Mouse (Mus musculus) myocyte (in vitro differentiated cells): ENCODE results near the gene Sema3g. TPM values are rescaled to one million over a fixed set of nuclear protein-coding genes. Genes with fewer than 3 reads are reported as not detected.

Experiments
- H3K27me3 ChIP-seq: one replicate; pipeline ENCODE4 v1.6.1; 2011; ENCODE audit not compliant: control insufficient read depth, insufficient read depth, insufficient read length
- H3K36me3 ChIP-seq: one replicate; pipeline ENCODE4 v1.6.1; 2011; ENCODE audit not compliant: control insufficient read depth, insufficient read depth
- H3K4me2 ChIP-seq: one replicate; pipeline ENCODE4 v1.6.1; 2011; ENCODE audit warnings: low read depth, control low read depth
- H3K4me3 ChIP-seq: one replicate; pipeline ENCODE4 v1.5.1; 2011; ENCODE audit warnings: mild to moderate bottlenecking, control low read depth, moderate library complexity
- H3K79me2 ChIP-seq: one replicate; pipeline ENCODE4 v1.6.1; 2011; ENCODE audit not compliant: control insufficient read depth, insufficient read depth
- H3ac ChIP-seq: one replicate; pipeline ENCODE4 v1.6.1; 2011; ENCODE audit not compliant: control insufficient read depth, insufficient read length
- CEBPB ChIP-seq: IDR thresholded peaks from 2 replicates; pipeline ENCODE4 v1.6.1; 2011; ENCODE audit warnings: mild to moderate bottlenecking, moderate library complexity; ENCODE audit not compliant: poor library complexity, insufficient read depth, severe bottlenecking
- E2F4 ChIP-seq: IDR thresholded peaks from one replicate; pipeline ENCODE4 v1.6.1; 2011; ENCODE audit warnings: mild to moderate bottlenecking, control low read depth, moderate library complexity; ENCODE audit not compliant: insufficient read depth
- MAX ChIP-seq: IDR thresholded peaks from one replicate; pipeline ENCODE4 v1.6.1; 2011; ENCODE audit warnings: low read depth, mild to moderate bottlenecking, control low read depth
- MYOD1 ChIP-seq, 3 experiments: IDR thresholded peaks; one replicate each; pipeline ENCODE4 v1.6.1; 2011; ENCODE audit warnings: control low read depth in 2 of 3, low read depth in 2 of 3, mild to moderate bottlenecking in 2 of 3, moderate library complexity in 1 of 3; ENCODE audit not compliant: insufficient read length in 2 of 3, control insufficient read depth in 1 of 3
- MYOG ChIP-seq, 3 experiments: IDR thresholded peaks; one replicate each; pipeline ENCODE4 v1.6.1; 2011; ENCODE audit warnings: control low read depth in 2 of 3, low read depth in 2 of 3, mild to moderate bottlenecking in 2 of 3; ENCODE audit not compliant: insufficient read length in 2 of 3, control insufficient read depth in 1 of 3, insufficient read depth in 1 of 3
- POLR2A ChIP-seq: IDR thresholded peaks from one replicate; pipeline ENCODE4 v1.6.1; 2011; ENCODE audit warnings: low read depth, mild to moderate bottlenecking, control low read depth, moderate library complexity; ENCODE audit not compliant: insufficient read length
- POLR2AphosphoS2 ChIP-seq: IDR thresholded peaks from one replicate; pipeline ENCODE4 v1.6.1; 2011; ENCODE audit warnings: low read depth, control low read depth; ENCODE audit not compliant: insufficient read length
- REST ChIP-seq: IDR thresholded peaks from one replicate; pipeline ENCODE4 v1.6.1; 2011; ENCODE audit warnings: mild to moderate bottlenecking, control low read depth, moderate library complexity; ENCODE audit not compliant: insufficient read depth, insufficient read length
- SRF ChIP-seq: IDR thresholded peaks from one replicate; pipeline ENCODE4 v1.6.1; 2011; ENCODE audit warnings: low read depth; ENCODE audit not compliant: control insufficient read depth, insufficient read length
- TCF12 ChIP-seq: IDR thresholded peaks from one replicate; pipeline ENCODE4 v1.6.1; 2011; ENCODE audit warnings: mild to moderate bottlenecking, control low read depth; ENCODE audit not compliant: poor library complexity, insufficient read depth, severe bottlenecking
- TCF3 ChIP-seq: IDR thresholded peaks from one replicate; pipeline ENCODE4 v1.6.1; 2011; ENCODE audit warnings: low read depth, control low read depth; ENCODE audit not compliant: insufficient read length
- USF1 ChIP-seq: IDR thresholded peaks from one replicate; pipeline ENCODE4 v1.6.1; 2011; ENCODE audit warnings: low read depth, mild to moderate bottlenecking, control low read depth, moderate library complexity
- polyA plus RNA-seq: library from polyadenylated mRNA; unstranded; fragments of >200 nt; fragmentation: generic; extraction: Trizol; gene quantifications from one replicate; pipeline ENCODE4 v1.2.1, GENCODE M21; 2012; ENCODE audit warnings: missing spikeins

Sema3g gene
- polyA plus RNA-seq, 1 experiment: 1.8 TPM

DNA sequence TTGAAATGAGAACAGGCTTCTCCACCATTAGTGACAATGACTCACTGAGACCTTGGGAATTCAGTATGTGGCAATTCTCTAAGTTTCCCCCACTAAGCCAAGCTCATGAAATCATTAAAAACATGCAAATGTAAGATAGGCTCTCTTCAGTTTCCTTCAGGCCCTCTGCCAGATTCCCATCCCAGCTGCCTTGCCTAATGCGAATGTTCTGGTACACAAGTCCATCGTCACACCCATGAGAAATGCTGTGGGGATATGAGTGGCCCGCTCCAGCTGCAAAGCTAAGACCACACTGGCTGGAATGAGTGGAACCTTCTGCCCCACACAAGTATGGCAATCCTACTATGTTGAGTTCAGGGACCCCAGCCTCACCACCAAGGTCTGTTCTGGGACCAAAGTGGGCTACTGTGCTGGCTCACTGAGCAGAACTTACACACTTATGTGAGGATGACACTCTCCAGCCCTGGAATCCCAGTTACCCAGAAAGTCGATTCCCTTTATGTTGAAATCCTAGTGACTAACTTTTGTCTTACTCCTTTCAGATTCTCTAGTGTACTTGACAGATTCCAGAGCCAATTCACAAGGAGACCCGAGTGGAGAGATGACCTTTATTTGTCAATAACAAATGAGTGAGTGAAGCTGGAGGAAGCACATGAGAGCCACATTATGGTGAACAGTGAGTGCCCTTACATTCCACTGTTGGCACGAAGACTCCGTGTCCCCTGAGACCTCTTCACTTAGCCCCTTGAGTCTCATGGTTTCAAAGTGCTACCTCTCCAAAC is 19.6 kb downstream of the Sema3g start:
- TF ChIP-seq TCF3: no peak
- no peak for TF ChIP-seq MYOG (IDR thresholded peaks at IDR 0.05; ENCODE audit: control insufficient read depth in 1 of 3, insufficient read depth in 1 of 3, insufficient read length in 2 of 3, low read depth in 2 of 3)
- TF ChIP-seq POLR2A: no peak
- no peak for TF ChIP-seq SRF
- TF ChIP-seq CEBPB: no peak
- no peak for TF ChIP-seq MAX
- TF ChIP-seq MYOD1 (IDR thresholded peaks at IDR 0.05; ENCODE audit: control insufficient read depth in 1 of 3, insufficient read length in 2 of 3, low read depth in 2 of 3): no peak
- TF ChIP-seq TCF12: no peak
- no peak for TF ChIP-seq REST
- TF ChIP-seq E2F4: no peak
- no peak for TF ChIP-seq USF1
- TF ChIP-seq POLR2AphosphoS2: no peak
- H3ac ChIP-seq: no peak overlapping the region
- H3K36me3 ChIP-seq: no peaks in the 10 kb centered on the region
- no peaks in the 10 kb centered on the region for H3K27me3 ChIP-seq
- no peaks in the 10 kb centered on the region for H3K79me2 ChIP-seq
- H3K4me2 ChIP-seq: no peak overlapping the region
- no peak overlapping the region for H3K4me3 ChIP-seq

DNA sequence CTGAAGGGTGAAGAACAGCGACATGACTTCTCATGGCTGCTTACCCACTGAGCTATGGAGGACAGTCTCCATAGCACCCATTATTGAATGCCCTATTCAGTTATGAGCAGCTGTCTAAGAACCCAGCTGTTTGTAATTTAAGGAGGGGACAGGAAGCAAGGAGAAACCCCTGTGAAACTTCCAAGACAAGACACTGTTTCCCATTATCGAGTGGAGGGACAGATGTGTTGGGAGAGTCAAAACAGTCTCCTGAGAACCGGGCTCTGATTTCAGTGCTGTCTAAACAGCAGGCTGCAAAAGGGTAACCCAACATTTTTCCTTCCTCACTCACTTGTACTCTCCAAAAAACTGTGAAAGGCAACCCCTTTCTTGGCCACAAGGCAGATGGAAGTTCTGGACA is 22.9 kb downstream of the Sema3g start:
- TF ChIP-seq CEBPB (no peak), REST (no peak), MYOD1 (IDR thresholded peaks at IDR 0.05; ENCODE audit: control insufficient read depth in 1 of 3, insufficient read length in 2 of 3, low read depth in 2 of 3) (no peak), SRF (no peak), POLR2A (no peak), E2F4 (no peak), TCF12 (no peak)

DNA sequence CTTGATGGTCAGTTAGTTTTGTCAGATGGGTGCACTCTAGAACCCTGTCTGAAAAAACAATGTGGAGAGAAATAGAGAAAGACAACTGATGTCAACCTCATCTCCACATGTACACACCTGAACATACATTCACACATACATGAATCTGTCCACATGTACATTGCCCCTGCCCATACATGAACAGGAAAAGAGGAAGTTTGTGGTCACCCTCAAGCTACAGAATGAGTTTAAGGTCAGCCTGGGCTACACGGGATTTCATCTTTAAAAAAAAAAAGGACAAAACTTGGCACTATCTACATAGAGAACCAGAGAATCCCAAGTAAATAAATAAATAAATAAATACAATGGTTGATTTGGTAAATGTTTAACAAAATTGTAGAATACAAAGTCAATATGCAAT is 27.1 kb downstream of the Sema3g start:
- no peaks in the 10 kb centered on the region for H3K27me3 ChIP-seq
- H3K36me3 ChIP-seq: no peaks in the 10 kb centered on the region
- TF ChIP-seq POLR2A: no peak
- TF ChIP-seq MYOD1 (IDR thresholded peaks at IDR 0.05; ENCODE audit: control insufficient read depth in 1 of 3, insufficient read length in 2 of 3, low read depth in 2 of 3): no peak
- no peak for TF ChIP-seq CEBPB
- no peak for TF ChIP-seq E2F4
- no peak for TF ChIP-seq REST
- no peak for TF ChIP-seq SRF
- TF ChIP-seq USF1: no peak
- TF ChIP-seq POLR2AphosphoS2: no peak
- TF ChIP-seq MAX: no peak
- no peak for TF ChIP-seq TCF12
- no peak for TF ChIP-seq TCF3
- TF ChIP-seq MYOG (IDR thresholded peaks at IDR 0.05; ENCODE audit: control insufficient read depth in 1 of 3, insufficient read depth in 1 of 3, insufficient read length in 2 of 3, low read depth in 2 of 3): no peak
- no peak overlapping the region for H3ac ChIP-seq
- no peak overlapping the region for H3K4me3 ChIP-seq
- no peak overlapping the region for H3K4me2 ChIP-seq
- no peaks in the 10 kb centered on the region for H3K79me2 ChIP-seq

More for the DNA sequence above, 22.9 kb downstream of the Sema3g start:
- H3K4me3 ChIP-seq: no peak overlapping the region
- H3K27me3 ChIP-seq: no peaks in the 10 kb centered on the region
- no peak overlapping the region for H3ac ChIP-seq
- H3K79me2 ChIP-seq: no peaks in the 10 kb centered on the region
- peak overlapping the region; percentile 27 for H3K4me2 ChIP-seq
- no peaks in the 10 kb centered on the region for H3K36me3 ChIP-seq

DNA sequence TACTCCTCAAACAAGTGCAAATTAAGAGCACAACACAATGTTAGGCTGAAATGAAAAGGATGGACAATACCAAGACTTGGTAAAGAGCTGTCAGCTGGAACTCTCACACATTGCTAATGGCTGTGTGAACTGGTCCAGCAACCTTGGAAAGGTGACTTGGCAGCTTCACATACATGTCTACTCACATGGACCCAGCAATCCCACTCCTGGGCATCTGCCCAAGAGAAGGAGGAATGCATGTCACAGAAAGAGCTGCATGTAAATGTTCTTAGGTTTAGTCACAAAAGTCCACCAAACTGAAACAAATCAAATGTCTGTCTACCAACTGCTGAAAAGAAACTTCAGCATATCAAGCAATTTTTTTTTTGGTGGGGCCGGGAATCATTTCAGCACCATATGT is 28.3 kb downstream of the Sema3g start:
- Histone ChIP-seq H3K36me3 (no peaks in the 10 kb centered on the region), H3ac (no peak overlapping the region), H3K4me3 (no peak overlapping the region), H3K79me2 (no peaks in the 10 kb centered on the region), H3K27me3 (no peaks in the 10 kb centered on the region), H3K4me2 (no peak overlapping the region)
- TF ChIP-seq TCF3 (no peak), MYOG (IDR thresholded peaks at IDR 0.05; ENCODE audit: control insufficient read depth in 1 of 3, insufficient read depth in 1 of 3, insufficient read length in 2 of 3, low read depth in 2 of 3) (no peak), MAX (no peak), POLR2A (no peak), USF1 (no peak), REST (no peak), SRF (no peak), E2F4 (no peak), TCF12 (no peak), CEBPB (no peak), MYOD1 (IDR thresholded peaks at IDR 0.05; ENCODE audit: control insufficient read depth in 1 of 3, insufficient read length in 2 of 3, low read depth in 2 of 3) (no peak), POLR2AphosphoS2 (no peak)

DNA sequence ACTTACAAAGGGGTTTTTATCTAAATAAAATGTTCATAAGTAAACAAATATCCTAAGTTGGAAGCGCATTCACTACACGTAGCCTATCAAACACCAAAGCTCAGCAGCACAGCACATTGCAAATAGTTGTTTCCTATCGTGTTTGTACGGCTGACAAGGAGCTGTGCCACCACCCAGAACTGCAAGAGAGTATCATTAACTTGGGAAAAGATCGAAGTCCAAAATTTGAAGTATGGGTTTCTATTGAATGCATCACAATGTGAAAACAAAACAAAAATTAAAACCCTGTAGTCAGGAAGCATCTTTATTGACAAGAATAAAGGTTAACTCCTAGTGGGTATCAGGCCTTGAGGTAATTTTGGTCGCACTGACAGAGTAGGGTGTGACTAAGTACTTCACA is 30.7 kb downstream of the Sema3g start:
- Histone ChIP-seq H3K4me3 (no peak overlapping the region), H3K4me2 (no peak overlapping the region), H3ac (no peak overlapping the region), H3K79me2 (peaks cover 20% of the 10 kb centered on the region), H3K36me3 (peaks cover 6% of the 10 kb centered on the region), H3K27me3 (no peaks in the 10 kb centered on the region)
- no peak for TF ChIP-seq POLR2AphosphoS2
- no peak for TF ChIP-seq SRF
- TF ChIP-seq CEBPB: no peak
